Mouse (Mus musculus) limb, embryonic 12.5 days (tissue): Measurements from ENCODE around the gene Ap3m1. TPM values are rescaled to one million over a fixed set of nuclear protein-coding genes. Genes with fewer than 3 reads are reported as not detected.

Experiments
- ATAC-seq: fragments of 200-750 bp; cut with Nextera tagmentation; 2 replicates; pipeline ENCODE4 v1.8.0; 2017; ENCODE audit warnings: low read depth, moderate TSS enrichment; ENCODE audit not compliant: insufficient number of reproducible peaks, insufficient read depth, low FRiP score, low TSS enrichment
- H3K27ac ChIP-seq: fragments of 300-500 bp; sonication (generic); 2 replicates; pipeline ENCODE4 v1.5.1; 2016; ENCODE audit warnings: mild to moderate bottlenecking, moderate library complexity
- H3K27me3 ChIP-seq: fragments of 300-500 bp; sonication (generic); 2 replicates; pipeline ENCODE4 v1.6.1; 2016; ENCODE audit warnings: mild to moderate bottlenecking, moderate library complexity
- H3K36me3 ChIP-seq: fragments of 300-500 bp; sonication (generic); 2 replicates; pipeline ENCODE4 v1.6.1; 2016; ENCODE audit warnings: mild to moderate bottlenecking, moderate library complexity
- H3K4me1 ChIP-seq: fragments of 300-500 bp; sonication (generic); replicated peaks from 2 replicates; pipeline ENCODE4 v1.6.1; 2016
- H3K4me2 ChIP-seq: fragments of 300-500 bp; sonication (generic); 2 replicates; pipeline ENCODE4 v1.6.1; 2016; ENCODE audit warnings: mild to moderate bottlenecking, moderate library complexity
- H3K4me3 ChIP-seq: fragments of 300-500 bp; sonication (generic); replicated peaks from 2 replicates; pipeline ENCODE4 v1.5.1; 2016; ENCODE audit warnings: mild to moderate bottlenecking
- H3K9ac ChIP-seq: fragments of 300-500 bp; sonication (generic); replicated peaks from 2 replicates; pipeline ENCODE4 v1.6.1; 2016; ENCODE audit warnings: mild to moderate bottlenecking, moderate library complexity
- H3K9me3 ChIP-seq: fragments of 300-500 bp; sonication (generic); 2 replicates; pipeline ENCODE4 v1.6.1; 2016; ENCODE audit warnings: mild to moderate bottlenecking, moderate library complexity
- WGBS: fragments of 180-500 bp; shearing (Covaris S2); methylation state at CpG from one replicate; pipeline ENCODE4 v1.1.7; 2016; 5-methylcytosine and 5-hydroxymethylcytosine counted together
- polyA plus RNA-seq: library from polyadenylated mRNA; unstranded; fragments of >200 nt; fragmentation: Nextera tagmentation; extraction: Ambion mirVana; gene quantifications from 2 replicates; pipeline ENCODE4 v1.2.1, GENCODE M21; 2016

Gene Ap3m1
- polyA plus RNA-seq, 1 experiment from 2014 or later: 75.0 TPM

DNA sequence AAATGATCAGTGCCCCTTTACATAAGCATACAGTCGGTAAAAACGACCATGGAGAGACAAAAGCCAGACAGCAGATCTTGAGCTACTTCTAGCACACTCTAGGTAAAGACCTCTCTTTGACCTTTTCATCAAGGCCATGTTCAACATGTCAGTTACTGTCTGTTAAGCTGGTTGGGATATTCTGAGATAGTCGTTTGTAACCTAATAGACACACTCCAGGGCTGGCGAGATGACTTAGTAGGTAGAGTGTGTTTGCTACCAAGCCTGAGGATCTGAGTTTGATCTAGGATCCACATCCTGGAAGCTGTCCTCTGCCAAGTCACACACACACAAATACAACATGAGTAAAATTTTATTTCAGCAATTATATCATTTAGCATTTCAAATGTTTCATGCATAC lies 12.7 kb downstream of the Ap3m1 start:
- no peak overlapping the region for H3K4me3 ChIP-seq
- no peaks in the 10 kb centered on the region for H3K4me1 ChIP-seq
- no peaks in the 10 kb centered on the region for H3K9me3 ChIP-seq
- no peak for ATAC-seq
- H3K27me3 ChIP-seq: no peaks in the 10 kb centered on the region
- no peak overlapping the region for H3K4me2 ChIP-seq
- H3K27ac ChIP-seq: no peak overlapping the region
- H3K9ac ChIP-seq: no peak overlapping the region
- peaks cover 61% of the 10 kb centered on the region for H3K36me3 ChIP-seq
- WGBS: 83% methylated on average over 4 of the region's 4 CpGs

- 93% methylated on average over 12 of the region's 12 CpGs for WGBS
- H3K9me3 ChIP-seq: no peaks in the 10 kb centered on the region
- no peaks in the 10 kb centered on the region for H3K4me1 ChIP-seq
- H3K27me3 ChIP-seq: no peaks in the 10 kb centered on the region
- H3K4me2 ChIP-seq: no peak overlapping the region
- H3K36me3 ChIP-seq: peaks cover 61% of the 10 kb centered on the region
- no peak overlapping the region for H3K4me3 ChIP-seq
- no peak overlapping the region for H3K9ac ChIP-seq
- H3K27ac ChIP-seq: no peak overlapping the region
- ATAC-seq: no peak
These were observed 13.2 kb downstream of the Ap3m1 start for GRCm38 (mm10) chr14:21039077-21039476.

DNA sequence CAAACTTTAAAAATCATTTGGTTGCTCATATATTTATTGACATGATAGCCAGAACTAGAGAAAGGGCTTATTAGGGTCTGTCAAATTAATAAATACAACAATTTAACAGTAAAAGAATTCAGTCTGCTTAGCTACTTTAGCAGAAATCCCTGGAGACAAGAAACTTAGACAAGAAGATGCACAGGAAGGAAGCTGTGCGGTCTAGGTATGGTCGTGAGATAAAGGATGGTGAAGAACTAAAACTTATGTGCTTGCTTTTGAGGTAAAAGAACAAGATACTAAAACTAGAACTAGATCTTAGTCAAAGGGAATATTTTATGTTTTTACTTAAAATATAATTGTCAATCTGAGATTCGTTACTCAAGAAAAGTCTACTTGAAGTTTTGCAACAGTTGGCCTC lies 17.5 kb downstream of the Ap3m1 start:
- peaks cover 72% of the 10 kb centered on the region for H3K36me3 ChIP-seq
- H3K4me2 ChIP-seq: no peak overlapping the region
- H3K27me3 ChIP-seq: no peaks in the 10 kb centered on the region
- H3K27ac ChIP-seq: no peak overlapping the region
- 90% methylated on average over 3 of the region's 3 CpGs for WGBS
- peaks cover 16% of the 10 kb centered on the region for H3K4me1 ChIP-seq
- no peak for ATAC-seq
- no peak overlapping the region for H3K9ac ChIP-seq
- H3K4me3 ChIP-seq: no peak overlapping the region
- no peaks in the 10 kb centered on the region for H3K9me3 ChIP-seq

- H3K4me3 ChIP-seq: no peak overlapping the region
- WGBS: 90% methylated on average over 4 of the region's 4 CpGs
- H3K36me3 ChIP-seq: peaks cover 72% of the 10 kb centered on the region
- no peak for ATAC-seq
- no peaks in the 10 kb centered on the region for H3K9me3 ChIP-seq
- no peaks in the 10 kb centered on the region for H3K27me3 ChIP-seq
- no peak overlapping the region for H3K9ac ChIP-seq
- no peak overlapping the region for H3K27ac ChIP-seq
- H3K4me1 ChIP-seq: peaks cover 16% of the 10 kb centered on the region
- H3K4me2 ChIP-seq: no peak overlapping the region
These were observed 18.0 kb downstream of the Ap3m1 start for GRCm38 (mm10) chr14:21034271-21034670.

GRCm38 (mm10) chr14:21031783-21032511 lies 20.4 kb downstream of the Ap3m1 start:
- H3K9ac ChIP-seq: no peak overlapping the region
- H3K27ac ChIP-seq: peak overlapping the region; percentile 74
- peak; percentile 26; the same call in 1 of the 2 replicates for ATAC-seq
- no peak overlapping the region for H3K4me3 ChIP-seq
- H3K27me3 ChIP-seq: no peaks in the 10 kb centered on the region
- H3K4me2 ChIP-seq: no peak overlapping the region
- peaks cover 72% of the 10 kb centered on the region for H3K36me3 ChIP-seq
- peaks cover 16% of the 10 kb centered on the region for H3K4me1 ChIP-seq
- no peaks in the 10 kb centered on the region for H3K9me3 ChIP-seq
- WGBS: 57% methylated on average over 6 of the region's 6 CpGs

GRCm38 (mm10) chr14:21029025-21029659 lies 23.2 kb downstream of the Ap3m1 start:
- peaks cover 76% of the 10 kb centered on the region for H3K36me3 ChIP-seq
- no peak overlapping the region for H3K9ac ChIP-seq
- H3K27ac ChIP-seq: no peak overlapping the region
- no peak for ATAC-seq
- H3K4me1 ChIP-seq: peaks cover 16% of the 10 kb centered on the region
- WGBS: 87% methylated on average over 11 of the region's 11 CpGs
- no peak overlapping the region for H3K4me2 ChIP-seq
- no peak overlapping the region for H3K4me3 ChIP-seq
- no peaks in the 10 kb centered on the region for H3K27me3 ChIP-seq
- no peaks in the 10 kb centered on the region for H3K9me3 ChIP-seq

DNA sequence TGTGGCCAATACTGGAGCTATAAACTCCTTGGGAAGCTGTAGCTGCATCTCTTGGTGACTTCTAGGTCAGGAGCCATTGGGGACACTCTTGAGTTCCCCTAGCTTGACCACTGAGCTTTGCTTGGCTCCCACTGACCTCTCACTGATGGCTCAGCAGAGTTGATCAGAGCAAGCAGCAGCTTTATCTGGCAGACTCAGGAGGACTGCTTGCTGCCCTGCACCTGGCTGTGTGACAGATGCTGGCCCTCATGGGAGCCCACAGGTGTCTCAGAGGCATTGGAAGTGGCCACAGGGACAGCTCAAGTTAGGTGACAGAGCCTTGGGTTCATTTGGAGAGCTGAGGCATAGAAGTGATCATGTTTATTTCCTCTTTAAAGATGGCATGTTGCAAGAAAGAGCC lies 24.8 kb downstream of the Ap3m1 start:
- peaks cover 84% of the 10 kb centered on the region for H3K36me3 ChIP-seq

DNA sequence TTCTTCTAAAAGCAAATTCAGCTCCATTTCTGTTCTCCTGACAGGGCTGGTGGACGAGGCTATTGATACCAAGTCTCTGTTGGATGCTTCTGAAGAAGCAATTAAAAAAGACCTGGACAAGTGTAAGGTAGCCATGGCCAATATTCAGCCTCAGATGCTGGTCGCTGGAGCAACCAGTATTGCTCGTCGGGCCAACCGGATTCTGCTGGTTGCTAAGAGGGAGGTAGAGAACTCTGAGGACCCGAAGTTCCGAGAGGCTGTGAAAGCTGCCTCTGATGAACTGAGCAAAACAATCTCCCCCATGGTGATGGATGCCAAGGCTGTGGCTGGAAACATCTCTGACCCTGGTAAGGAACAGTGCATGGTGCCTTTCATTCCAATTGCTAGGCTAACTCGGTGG lies 31.9 kb downstream of the Ap3m1 start:
- 92% methylated on average over 8 of the region's 8 CpGs for WGBS
- H3K4me1 ChIP-seq: no peaks in the 10 kb centered on the region
- no peak overlapping the region for H3K4me2 ChIP-seq
- H3K27me3 ChIP-seq: no peaks in the 10 kb centered on the region
- H3K4me3 ChIP-seq: no peak overlapping the region
- H3K27ac ChIP-seq: no peak overlapping the region
- no peak for ATAC-seq
- H3K9me3 ChIP-seq: no peaks in the 10 kb centered on the region
- H3K9ac ChIP-seq: no peak overlapping the region
- H3K36me3 ChIP-seq: peaks cover 81% of the 10 kb centered on the region

More for the DNA sequence above, 24.8 kb downstream of the Ap3m1 start:
- H3K27me3 ChIP-seq: no peaks in the 10 kb centered on the region
- no peak overlapping the region for H3K4me2 ChIP-seq
- no peak overlapping the region for H3K27ac ChIP-seq
- ATAC-seq: no peak
- H3K4me3 ChIP-seq: no peak overlapping the region
- no peak overlapping the region for H3K9ac ChIP-seq
- no peaks in the 10 kb centered on the region for H3K9me3 ChIP-seq
- H3K4me1 ChIP-seq: peaks cover 15% of the 10 kb centered on the region

DNA sequence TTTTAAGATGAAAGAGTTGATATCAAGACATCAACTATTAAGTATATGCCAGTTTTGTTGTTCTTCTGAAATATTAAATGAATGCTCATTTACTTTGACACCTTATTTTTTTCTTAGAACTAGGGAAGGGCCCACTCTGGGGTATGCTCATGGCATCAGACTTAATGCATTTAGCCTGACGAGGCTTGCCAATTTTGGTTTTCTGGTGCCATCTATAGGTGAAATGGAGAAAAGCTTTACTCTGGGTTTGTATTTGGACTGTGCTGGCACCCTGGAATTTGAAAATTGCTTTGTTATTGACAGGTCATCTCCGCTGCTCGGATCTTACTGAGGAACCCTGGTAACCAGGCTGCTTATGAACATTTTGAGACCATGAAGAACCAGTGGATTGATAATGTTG lies 33.3 kb downstream of the Ap3m1 start:
- Histone ChIP-seq H3K4me3 (no peak overlapping the region), H3K4me2 (no peak overlapping the region), H3K27ac (no peak overlapping the region), H3K9me3 (no peaks in the 10 kb centered on the region), H3K9ac (no peak overlapping the region), H3K4me1 (no peaks in the 10 kb centered on the region), H3K36me3 (peaks cover 74% of the 10 kb centered on the region), H3K27me3 (no peaks in the 10 kb centered on the region)
- ATAC-seq: 0 out of 2 replicates have a peak, but pooled peaks have one; percentile 76
- WGBS: 50% methylated on average over 3 of the region's 3 CpGs

- Histone ChIP-seq H3K4me1 (no peaks in the 10 kb centered on the region), H3K9ac (no peak overlapping the region), H3K4me2 (no peak overlapping the region), H3K27ac (no peak overlapping the region), H3K36me3 (peaks cover 74% of the 10 kb centered on the region), H3K4me3 (no peak overlapping the region), H3K27me3 (no peaks in the 10 kb centered on the region), H3K9me3 (no peaks in the 10 kb centered on the region)
- no peak for ATAC-seq
- 92% methylated on average over 5 of the region's 5 CpGs for WGBS
These were observed 34.4 kb downstream of the Ap3m1 start for GRCm38 (mm10) chr14:21017871-21018270.

GRCm38 (mm10) chr14:21013800-21014334 lies 38.4 kb downstream of the Ap3m1 start:
- Histone ChIP-seq H3K9me3 (no peaks in the 10 kb centered on the region), H3K36me3 (peaks cover 65% of the 10 kb centered on the region), H3K27me3 (no peaks in the 10 kb centered on the region), H3K4me1 (no peaks in the 10 kb centered on the region), H3K27ac (no peak overlapping the region), H3K4me2 (no peak overlapping the region), H3K4me3 (no peak overlapping the region), H3K9ac (no peak overlapping the region)
- no peak for ATAC-seq
- 95% methylated on average over 5 of the region's 5 CpGs for WGBS
